Mouse (Mus musculus) adipocyte (in vitro differentiated cells): ENCODE data around the gene Ntan1.
"Not testable (repeated sequence)": the region's sequence is repeated elsewhere in the genome, so short reads cannot be mapped to it uniquely, and the experiment has no call there.

ENCODE experiments used
- DNase-seq: peaks from one replicate; pipeline ENCODE4 v3.0.0-alpha.2; 2016; ENCODE audit warnings: low spot score

Ntan1 gene

GRCm38 (mm10) chr16:13818560-13819393, at the start of gene Ntan1:
Gene Ntan1 (plus strand): TSS chr16:13818845.
- DNase-seq = peak; percentile 98

- DNase-seq = not testable (repeated sequence)
These were observed 47.0 kb upstream of the Ntan1 start for GRCm38 (mm10) chr16:13771603-13772002.

GRCm38 (mm10) chr16:13772051-13772450, 46.6 kb upstream of the Ntan1 start:
- DNase-seq = not testable (repeated sequence)

GRCm38 (mm10) chr16:13774011-13774410, 44.6 kb upstream of the Ntan1 start:
- DNase-seq = peak; percentile 67

- peak; percentile 70 for DNase-seq
These were observed 44.0 kb upstream of the Ntan1 start for GRCm38 (mm10) chr16:13774651-13775050.

GRCm38 (mm10) chr16:13780353-13781036, 38.1 kb upstream of the Ntan1 start, which contains the start of gene Rrn3:
Gene Rrn3 (plus strand): TSS chr16:13780708.
- peak; percentile 93 for DNase-seq

GRCm38 (mm10) chr16:13781216-13781615, 37.4 kb upstream of the Ntan1 start:
- peak; percentile 23 for DNase-seq

- no peak for DNase-seq
These were observed 32.7 kb upstream of the Ntan1 start for GRCm38 (mm10) chr16:13785932-13786331.

GRCm38 (mm10) chr16:13793441-13793840, 25.2 kb upstream of the Ntan1 start:
- not testable (repeated sequence) for DNase-seq

GRCm38 (mm10) chr16:13796746-13797175, 21.9 kb upstream of the Ntan1 start:
- DNase-seq = no peak

GRCm38 (mm10) chr16:13801231-13801630, 17.4 kb upstream of the Ntan1 start:
- no peak for DNase-seq

- DNase-seq = no peak
These were observed 14.0 kb upstream of the Ntan1 start for GRCm38 (mm10) chr16:13804666-13805065.

- no peak for DNase-seq
These were observed 11.0 kb upstream of the Ntan1 start for GRCm38 (mm10) chr16:13807616-13808015.

GRCm38 (mm10) chr16:13808410-13808809, 10.2 kb upstream of the Ntan1 start:
- DNase-seq = no peak

GRCm38 (mm10) chr16:13812152-13812551, 6.5 kb upstream of the Ntan1 start:
- DNase-seq = no peak

- no peak for DNase-seq
These were observed 5.4 kb upstream of the Ntan1 start for GRCm38 (mm10) chr16:13813200-13813599.

GRCm38 (mm10) chr16:13819394-13819743, 724 bp downstream of the Ntan1 start:
- no peak for DNase-seq

GRCm38 (mm10) chr16:13819806-13820500, 1.3 kb downstream of the Ntan1 start:
- DNase-seq = peak; percentile 56

- no peak for DNase-seq
These were observed 2.1 kb downstream of the Ntan1 start for GRCm38 (mm10) chr16:13820771-13821170.

- DNase-seq = no peak
These were observed 7.3 kb downstream of the Ntan1 start for GRCm38 (mm10) chr16:13825781-13826490.

GRCm38 (mm10) chr16:13826511-13826910, 7.9 kb downstream of the Ntan1 start:
- DNase-seq = peak; percentile 59

- no peak for DNase-seq
These were observed 11.8 kb downstream of the Ntan1 start for GRCm38 (mm10) chr16:13830444-13830843.
